Mouse (Mus musculus) kidney, adult 9 months (tissue): ENCODE results near the gene Gfra1.

Experiments
- DNase-seq: peaks from one replicate; pipeline ENCODE4 v3.0.0; 2022

The Gfra1 gene

DNA sequence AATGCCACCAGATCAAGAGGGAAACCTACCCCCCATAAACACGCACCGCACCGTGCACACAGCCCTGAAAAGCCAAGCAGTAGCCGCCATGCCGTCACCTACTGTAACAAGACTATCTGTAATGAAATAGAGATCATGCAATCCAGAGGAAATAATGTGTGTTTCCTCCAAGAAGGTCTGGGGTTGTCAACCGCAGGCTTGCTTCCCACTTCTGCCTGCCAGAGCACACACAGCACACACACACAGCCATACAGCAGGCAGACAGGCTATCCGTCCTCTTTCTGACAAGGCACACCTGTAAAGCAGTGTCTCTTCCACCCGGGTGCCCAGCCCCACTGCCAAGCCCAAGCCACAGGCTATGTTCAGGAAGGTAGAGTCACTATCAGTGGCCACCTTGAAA is 66.2 kb downstream of the Gfra1 start:
- no peak for DNase-seq

DNA sequence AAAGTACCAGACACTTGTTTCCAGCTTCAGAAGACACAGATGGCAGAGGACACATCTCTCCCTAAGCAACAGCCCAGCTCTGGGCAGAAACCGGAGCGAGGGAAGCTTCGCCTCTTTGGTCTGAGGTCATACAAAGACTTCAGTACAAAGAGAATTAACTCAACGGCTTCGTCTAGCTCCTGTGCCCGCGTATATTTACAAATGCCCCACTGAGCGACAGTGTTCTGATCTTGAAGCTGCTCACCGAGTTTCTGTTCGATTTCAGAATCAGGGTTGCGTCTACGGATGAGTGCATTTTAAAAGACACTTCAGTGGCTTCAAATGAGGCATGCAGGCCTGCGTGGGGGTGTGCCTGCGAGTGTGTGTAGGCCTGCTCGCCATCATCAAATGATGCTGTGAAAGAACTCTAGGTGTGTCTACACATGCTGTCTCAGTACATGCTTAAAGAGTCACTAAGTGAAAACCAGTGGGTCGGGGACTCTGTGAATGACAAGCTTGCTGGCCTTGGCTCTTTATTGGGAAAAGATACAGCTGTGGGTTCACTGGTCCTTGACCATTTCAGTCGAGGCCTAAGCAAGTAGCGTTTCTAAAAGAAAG is 66.8 kb downstream of the Gfra1 start:
- DNase-seq = no peak

DNA sequence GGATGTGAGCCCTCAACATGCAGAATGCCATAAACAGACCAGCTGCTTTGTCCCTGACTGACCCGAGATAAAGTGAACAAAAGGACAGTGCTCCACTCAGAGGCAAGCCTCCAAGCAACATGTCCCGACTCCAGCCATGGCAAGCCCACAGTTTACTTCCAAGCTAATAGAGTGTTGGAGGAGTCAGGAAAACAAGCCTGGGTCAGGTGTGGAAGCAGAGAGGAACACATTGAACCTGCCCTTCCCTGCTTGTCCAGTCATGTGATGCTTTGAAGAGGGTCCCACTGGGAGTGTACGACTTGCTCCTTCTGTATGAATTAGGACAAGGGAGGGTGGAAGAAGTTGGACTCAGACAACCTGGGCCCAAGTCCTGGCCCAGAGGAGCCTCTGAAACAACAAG is 72.4 kb downstream of the Gfra1 start:
- no peak for DNase-seq

DNA sequence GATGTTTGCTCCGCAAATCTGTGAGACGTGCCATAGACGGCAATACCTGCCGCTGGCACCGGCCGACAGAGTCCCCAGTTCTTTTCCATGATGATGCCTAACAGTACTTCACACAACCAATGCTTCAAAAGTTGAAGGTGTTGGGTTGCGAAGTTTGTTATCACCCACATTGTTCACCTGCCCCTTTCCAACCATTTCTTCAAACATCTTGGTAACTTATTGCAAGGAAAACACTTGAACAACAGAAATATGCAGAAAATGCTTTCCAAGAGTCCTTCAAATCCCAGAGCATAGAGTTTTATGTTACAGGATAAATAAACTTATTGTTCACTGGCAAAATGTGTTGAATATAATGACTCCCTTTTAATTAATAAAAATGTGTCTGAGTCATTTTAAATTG is 73.2 kb downstream of the Gfra1 start:
- DNase-seq = no peak

DNA sequence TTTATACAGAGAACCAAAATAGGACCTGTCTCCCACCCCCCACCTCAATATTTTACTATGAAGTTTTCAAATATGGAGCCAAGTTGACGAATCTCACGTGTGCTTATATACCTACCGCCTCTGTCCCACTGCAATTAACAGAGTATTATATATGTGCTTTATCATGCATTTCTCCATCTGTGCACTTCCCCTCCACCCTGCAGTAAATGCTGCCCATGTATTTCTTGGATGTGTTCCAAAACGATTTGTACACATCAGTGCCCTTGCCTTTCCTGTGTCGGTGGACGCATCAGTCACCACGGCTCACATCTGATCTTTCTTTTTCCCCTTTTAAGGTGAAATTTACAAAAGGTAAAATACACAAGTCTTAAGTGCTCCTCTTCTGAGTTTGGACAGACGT is 77.7 kb downstream of the Gfra1 start:
- DNase-seq = no peak

DNA sequence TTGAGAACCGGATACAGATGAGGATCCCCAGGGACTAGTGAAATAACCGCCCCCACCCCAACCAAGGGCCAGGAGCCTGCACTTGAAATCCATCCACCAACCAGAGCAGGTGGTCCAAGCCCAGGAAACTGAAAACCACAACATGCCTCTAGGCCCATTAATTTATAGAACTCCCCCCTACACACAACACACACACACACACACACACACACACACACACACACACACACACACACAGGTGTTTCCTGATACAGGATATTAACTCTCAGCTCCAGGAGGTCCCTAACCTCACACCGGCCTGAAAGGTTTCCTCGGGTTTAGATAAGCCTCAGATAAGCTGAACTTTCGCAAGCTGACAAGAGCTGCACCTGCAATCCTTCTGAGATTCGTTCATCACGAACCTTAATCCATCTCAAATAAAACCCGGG is 79.0 kb downstream of the Gfra1 start:
- DNase-seq = no peak

DNA sequence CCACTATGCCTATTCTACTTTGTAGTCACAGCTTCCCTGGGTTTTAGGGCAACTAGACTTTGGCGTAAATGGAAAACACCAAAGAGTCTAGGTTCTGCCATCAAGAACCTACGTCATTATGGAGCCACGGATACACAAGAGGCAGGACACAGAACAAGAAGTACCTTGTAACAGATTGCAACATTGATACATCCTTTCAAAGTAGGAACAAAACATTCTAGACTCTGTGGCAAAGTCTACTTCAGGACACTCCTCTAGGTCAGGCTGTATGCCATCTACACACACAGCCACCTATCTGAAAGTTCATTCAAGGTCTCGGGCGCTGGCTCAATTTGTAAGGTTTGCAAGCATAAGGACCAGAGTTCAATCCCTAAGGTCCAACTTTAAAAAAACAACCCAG is 81.1 kb downstream of the Gfra1 start:
- peak; percentile 11 for DNase-seq

DNA sequence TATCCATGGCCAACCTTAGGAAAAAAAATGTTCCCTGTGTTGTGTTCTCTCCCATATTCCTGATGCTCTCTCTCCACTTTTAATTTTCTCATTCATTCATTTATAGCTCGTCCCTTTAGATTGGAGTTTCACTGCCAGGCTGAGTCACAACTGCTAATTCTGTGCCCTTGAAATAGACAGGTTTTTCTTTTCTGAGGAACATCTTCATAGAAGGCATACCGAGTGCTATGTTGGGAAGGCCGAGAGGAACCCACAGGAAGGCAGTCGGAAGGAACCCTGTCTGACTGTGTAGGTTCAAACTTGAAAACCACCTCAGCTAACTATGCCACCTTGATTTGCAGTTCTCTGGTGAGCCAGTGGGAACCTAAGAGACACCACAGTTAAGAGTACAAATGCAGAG is 81.6 kb downstream of the Gfra1 start:
- no peak for DNase-seq

DNA sequence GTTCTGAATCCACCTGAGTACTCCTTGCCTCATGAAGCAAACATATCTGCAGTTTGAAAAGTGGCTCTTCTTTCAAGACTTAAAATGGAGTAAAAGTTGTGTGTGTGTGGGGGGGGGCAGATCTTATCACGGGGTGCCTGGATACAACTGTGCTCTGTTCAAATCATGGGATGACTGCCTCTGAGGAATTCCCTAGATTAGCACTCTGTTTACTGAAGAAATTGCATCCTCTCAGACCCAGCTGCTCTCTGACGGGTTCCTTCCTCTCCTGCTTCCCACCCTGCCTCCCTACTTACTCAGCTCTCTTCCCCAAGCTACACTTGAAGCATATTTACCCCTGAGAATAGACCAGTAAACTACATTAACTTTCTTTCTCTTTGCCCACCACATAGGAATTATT is 87.2 kb downstream of the Gfra1 start:
- no peak for DNase-seq

DNA sequence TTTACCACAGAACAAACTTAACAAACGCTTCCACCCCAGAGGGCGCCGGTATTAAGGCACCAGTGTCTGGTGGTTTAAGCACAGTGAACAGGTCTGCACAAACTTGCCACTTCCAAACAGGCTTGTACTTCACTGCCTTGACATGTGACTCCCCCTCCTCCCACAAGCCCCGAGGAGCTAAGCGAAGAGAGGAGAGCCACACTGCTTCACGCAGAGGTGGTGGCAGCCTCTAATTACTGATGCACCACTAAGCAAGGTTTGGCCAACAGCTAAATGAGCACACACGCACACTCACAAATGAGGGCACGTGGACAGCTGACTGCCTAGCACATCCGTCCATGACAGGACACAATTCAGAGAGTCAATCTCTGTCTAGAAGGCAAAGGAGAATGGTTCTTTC is 91.0 kb downstream of the Gfra1 start:
- no peak for DNase-seq

DNA sequence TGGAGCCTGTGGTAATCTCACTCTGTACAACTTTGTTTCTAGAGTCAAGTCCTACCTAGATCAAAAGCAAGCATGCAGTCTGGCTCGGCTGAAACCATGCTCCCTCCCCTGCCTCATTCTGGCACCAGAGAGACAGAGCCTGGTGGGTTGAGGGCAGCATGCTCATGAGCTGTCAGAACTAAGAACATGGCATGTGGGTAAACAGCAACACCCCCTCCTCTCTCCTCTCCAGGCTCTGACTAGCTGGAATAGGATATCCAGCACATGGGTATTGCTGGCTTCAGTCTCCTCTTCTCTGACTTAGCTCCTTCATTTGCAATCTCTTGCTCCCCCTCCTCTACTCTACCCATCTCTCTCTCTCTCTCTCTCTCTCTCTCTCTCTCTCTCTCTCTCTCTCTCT is 94.7 kb downstream of the Gfra1 start:
- no peak for DNase-seq

DNA sequence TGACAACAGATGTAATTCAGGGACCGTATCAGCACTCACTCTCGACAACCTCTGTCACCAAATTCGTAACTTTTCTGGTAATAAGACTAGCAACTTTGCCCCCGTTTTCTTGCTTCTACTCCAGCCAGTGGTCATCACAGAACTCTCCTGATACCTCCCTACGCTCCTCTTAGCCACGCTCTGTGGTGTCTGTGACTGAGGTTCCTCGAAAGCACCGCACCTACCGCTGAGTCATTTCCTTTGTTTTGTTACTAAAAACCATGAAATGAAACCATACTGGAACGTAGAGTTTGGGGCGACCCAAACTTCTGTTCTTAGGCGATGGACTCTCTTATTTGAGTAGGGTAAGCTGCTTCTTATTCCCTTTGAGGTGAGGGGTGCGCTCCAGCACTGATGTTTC is 97.6 kb downstream of the Gfra1 start:
- no peak for DNase-seq

DNA sequence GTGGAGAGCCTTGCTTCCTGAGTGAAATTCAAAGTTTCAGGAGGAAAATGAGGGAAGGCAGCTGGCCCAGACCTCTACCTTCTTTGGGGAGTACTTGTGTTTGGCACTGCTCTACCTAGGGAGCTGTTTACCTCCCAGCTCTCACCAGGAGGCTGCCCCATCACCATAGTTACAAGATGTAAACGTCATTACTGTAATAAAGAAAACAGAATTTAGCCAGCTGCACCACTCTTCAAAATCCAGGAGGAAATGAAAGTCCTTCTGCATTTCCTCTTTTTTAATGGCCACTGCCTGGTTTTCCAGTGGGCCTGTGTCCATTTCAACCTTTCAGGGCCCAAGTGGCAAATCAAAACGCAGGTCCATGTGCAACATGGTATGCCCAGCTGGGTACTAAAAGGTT is 101.8 kb downstream of the Gfra1 start:
- DNase-seq = no peak

DNA sequence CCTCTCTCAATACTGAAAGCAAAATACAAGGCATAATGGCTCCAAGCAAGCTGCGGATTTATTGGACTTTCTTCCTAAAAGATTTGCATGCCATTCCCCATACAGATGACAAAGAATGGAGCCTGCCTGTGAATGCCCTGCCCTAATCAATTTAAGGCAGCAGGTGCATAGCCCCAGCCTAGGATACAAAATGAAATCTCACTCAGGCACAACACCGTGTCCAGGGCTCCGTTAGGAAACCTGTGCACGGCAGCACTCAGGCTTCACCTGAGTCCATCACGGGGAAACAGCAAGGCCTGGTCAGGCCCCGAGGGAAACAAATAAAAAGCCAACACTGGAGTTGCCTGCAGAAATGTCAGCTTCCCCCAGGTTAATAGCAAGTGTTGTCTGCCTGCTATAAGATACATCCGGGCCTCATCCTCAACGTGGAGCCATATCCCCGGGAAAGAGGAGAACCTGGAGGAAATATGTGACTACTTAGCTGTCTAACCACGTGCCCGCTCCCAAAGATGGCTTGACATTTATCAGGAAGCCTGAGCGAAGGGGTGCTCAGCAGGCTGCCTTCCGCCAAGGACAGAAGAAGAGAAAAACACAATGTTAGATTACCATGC is 102.3 kb downstream of the Gfra1 start:
- no peak for DNase-seq

DNA sequence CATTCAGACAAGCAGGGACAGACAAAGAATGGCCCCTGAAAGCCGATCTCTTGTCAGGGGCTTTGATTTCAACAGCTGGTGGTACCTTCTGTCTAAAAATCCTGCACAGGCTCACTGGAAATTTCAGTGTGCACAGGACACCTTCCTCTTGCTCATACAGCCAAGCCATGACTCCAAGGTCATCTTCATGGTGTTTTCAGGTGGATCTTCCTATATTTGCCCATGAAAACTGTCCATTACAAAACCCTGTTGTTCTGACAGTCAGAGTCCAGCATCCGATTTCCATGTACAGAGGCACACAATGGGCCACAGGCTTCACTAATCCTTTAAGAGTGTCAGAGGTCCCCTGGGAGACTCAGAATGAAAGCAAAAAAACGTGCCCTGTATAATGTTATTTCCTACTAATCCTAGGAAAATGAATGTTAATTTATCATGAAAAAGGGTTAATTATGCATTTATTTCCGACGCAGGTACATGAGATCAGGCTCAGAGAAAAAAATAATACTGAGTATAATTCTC is 105.8 kb downstream of the Gfra1 start:
- DNase-seq = no peak

DNA sequence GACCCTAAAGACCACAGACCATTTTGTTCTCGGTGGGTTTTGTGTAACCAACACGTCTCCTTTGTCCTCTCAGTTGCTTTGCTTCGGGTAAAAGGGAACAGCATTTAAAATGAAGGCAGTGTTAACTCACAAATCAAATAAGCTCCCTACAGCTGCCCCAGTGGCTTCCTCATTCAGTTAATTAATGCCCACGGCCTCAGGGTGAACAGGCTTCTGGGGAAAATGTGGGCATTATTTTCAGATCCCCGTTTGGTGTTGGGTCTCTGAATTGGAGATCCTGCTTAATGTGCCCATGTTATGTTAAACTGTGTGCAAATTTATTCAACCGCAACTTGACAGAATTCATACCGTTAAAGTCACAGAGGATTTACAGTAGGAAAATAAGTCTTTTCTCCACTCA is 110.6 kb downstream of the Gfra1 start:
- no peak for DNase-seq

DNA sequence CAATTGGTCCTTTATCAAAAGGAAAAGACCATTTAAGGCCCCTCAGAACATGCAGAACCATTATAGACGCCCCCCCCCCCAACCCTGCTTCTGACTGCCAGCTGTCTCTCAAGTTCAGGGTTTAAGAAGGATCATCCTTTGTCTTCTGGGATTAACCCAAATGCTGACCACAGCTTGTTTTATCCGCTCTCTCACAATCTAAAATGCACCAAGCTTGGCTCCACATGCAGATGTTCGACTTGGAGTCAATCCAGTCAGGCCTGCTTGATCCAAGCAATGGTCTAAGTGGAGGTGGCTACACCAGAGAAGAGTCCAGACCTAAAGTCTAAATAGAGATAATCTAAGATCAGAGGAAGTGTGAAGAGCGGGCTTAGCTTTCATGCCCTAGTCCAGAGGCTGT is 114.4 kb downstream of the Gfra1 start:
- DNase-seq = no peak

DNA sequence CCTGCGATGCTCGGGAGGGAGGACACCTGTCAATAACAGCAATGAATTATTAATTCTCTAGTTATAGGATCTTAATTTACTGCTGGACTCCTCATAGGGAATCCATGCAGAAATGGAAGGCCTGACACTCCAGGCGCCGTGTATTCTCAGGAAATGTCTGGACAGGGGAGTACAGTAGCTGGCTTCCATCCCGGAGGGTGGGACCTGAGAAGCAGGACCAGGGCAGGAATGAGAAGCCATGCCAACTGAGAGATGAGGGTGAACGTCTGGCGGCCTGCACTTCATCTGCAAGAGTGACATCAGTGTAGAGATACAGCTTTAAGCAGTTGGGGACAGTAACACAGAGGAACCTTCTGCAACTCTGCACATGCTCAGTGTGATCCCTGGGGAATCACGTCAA is 115.5 kb downstream of the Gfra1 start:
- DNase-seq = no peak

DNA sequence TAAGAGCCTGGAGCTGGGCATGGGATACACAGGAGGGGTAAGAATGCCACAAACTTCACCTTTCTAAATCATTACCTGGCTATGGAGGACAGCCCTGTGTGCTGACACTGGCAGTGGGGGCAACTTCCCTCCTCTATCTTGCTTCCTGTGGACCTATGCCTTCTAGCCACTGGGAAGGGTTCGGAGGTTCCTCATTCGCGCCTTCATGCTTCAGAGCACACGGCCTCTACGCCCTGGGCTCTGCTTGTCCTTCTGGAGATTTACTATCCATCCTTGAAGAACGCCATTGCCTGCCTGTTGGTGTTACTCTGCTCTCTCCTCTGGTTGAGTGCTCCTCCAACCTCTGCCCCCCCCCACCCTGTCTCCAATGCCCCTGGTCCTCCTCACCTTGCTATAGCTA is 118.9 kb downstream of the Gfra1 start:
- DNase-seq = no peak

DNA sequence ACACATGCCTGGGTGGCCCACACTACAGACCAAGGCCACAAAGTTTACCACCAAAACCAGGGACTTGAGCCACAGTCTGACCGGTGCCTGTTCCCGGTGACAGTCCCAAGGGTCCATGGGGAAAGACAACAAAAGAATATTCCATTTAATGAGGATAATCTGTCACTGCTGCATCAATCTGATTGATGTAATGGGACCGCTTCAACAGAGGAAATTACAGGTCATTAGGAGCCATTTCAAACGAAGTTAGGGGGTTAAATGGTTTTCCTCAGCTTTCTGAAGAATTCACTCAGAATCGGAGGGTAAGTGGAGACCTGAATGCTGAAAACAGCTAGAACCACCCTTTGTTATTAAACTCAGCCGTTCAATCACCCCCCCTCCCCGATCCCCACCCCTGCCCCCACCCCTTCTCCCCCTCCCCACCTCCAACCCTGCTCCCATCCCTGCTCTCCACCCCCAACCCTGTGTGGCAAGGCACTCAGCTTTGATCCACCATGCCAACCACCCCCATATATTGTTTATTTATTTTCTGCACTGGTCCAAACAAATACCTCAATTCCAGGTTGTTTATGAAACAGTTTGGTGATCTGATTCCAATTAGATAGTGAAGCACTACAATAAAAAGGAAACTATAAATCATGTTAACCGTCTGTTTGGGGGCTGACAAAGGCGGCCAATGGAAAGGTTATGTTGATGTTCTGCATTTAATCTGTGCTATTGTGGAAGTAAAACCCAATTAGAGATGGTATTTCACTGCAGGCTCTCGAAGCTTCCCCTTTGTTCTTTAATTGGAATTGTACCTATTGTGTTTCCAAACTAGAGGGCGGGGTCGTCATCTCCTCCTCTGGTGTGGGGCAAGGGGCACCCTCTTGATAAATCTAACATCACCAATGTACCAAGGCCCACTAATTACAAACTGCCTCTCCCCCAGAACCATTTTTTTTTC is 119.9 kb downstream of the Gfra1 start:
- no peak for DNase-seq

DNA sequence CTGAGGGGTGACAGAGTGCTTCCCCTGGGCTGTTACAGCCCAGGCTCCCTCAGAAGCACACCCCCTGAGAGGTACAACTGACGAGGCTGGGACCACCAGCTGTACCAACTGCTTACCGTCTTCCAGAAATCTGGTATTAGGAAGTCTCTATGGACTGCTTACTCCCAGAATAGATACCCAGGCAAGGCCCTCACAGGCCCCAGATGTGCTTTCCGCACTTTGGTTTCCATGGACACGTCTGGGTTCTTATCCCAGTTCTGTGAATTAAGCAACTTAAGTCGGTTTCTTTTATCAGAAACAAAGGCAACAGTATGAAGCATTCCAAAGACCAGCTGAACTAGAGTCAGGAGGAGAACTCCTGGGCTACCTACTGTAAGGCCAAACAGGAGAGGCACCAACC is 126.4 kb downstream of the Gfra1 start:
- no peak for DNase-seq

DNA sequence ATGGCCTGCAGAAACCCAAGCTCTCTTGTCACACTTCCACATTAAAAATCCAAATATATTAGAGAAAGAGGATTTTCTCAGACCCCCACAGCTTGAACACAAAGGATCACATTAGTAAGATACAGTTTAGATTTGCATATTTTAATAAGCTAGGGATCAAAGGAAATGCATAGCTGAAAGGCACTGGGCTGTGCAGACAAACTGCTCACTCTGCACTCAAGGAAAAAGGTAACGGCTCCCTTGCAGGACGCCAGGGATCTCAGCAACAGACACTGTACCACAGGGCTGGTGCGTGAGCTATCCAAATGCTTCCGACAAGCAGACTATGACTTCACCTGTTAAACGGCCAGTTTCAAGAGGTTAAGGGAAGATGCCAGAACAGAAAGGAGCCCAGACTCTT is 127.7 kb downstream of the Gfra1 start:
- no peak for DNase-seq

DNA sequence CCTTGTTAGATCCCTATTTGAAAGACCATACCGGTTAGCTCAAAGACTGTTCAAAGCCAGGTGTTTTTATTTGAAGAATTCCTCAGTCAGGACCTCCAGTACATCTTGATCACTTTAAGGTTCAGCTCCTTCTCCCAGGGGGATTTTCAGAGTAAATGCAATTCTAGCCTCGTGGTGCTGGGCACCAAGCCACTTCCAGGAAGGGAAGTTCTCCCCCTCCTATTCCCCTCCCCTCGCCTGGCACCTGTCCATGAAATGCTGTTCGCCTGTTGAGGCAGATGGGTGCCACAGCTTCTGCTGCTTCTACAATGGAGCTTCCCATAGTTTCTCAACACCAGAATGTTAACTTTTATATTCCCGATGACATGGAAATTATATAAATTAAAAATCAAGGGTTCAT is 139.2 kb downstream of the Gfra1 start:
- no peak for DNase-seq

DNA sequence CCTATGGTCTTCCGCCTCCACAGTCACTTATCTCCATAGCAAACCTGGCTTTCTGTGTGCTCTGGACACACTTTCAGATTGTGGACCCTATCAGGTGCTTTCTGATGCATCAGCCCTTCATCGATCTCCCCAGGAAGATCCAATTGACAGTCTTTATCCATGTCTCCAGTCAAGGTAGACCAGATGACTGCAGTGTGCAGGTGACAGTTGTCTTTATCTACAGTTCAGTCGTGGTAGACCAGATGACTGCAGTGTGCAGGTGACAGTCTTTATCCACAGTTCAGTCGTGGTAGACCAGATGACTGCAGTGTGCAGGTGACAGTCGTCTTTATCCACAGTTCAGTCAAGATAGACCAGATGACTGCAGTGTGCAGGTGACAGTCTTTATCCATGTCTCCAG is 140.0 kb downstream of the Gfra1 start:
- no peak for DNase-seq
